Mouse (Mus musculus): ENCODE data around the gene Ccser2. TPM values are rescaled to one million over a fixed set of nuclear protein-coding genes. Genes with fewer than 3 reads are reported as not detected.

Gene Ccser2
- total and polyA plus RNA-seq, 2 experiments from 2014 or later: 98.3 to 101 TPM

DNA sequence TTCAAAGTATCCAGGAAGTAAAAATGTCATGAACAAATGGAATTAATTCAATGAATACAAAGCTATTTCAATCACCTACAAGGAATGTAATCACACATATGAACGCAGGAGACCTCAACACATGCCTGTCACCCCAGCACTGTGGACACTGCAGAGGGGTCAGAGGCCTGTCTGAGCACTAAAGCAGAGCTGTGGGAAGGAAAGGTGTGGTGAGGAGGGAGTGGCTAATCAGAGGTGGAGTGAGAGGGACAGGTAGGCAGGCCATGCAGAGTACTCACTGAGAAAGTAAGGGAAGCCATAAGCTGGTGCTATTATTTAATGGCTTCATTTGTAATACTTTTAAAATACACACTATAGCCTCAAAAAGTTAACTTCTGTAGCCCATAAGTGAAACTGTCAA, 64.4 kb downstream of the Ccser2 start:
- Histone ChIP-seq H3K4me1 (ENCODE audit: insufficient read depth) (no peaks in the 10 kb centered on the region), H3K9ac (no peak overlapping the region), H3K36me3 (ENCODE audit: insufficient read depth) (peaks cover 8% of the 10 kb centered on the region), H3K9me3 (ENCODE audit: low read length) (no peaks in the 10 kb centered on the region), H3K27me3 (ENCODE audit: insufficient read depth, low read length) (no peaks in the 10 kb centered on the region), H3K4me2 (ENCODE audit: low read depth) (no peak overlapping the region), H3K4me3 (ENCODE audit: low read depth, low read length) (no peak overlapping the region), H3K27ac (ENCODE audit: low read depth, low read length) (no peak overlapping the region)
- no peak for TF ChIP-seq CTCF (IDR thresholded peaks at IDR 0.05; ENCODE audit: low read depth)
- WGBS: 83% methylated on average over 1 of the region's 1 CpGs
- no peak for ATAC-seq
- no peak for DNase-seq

DNA sequence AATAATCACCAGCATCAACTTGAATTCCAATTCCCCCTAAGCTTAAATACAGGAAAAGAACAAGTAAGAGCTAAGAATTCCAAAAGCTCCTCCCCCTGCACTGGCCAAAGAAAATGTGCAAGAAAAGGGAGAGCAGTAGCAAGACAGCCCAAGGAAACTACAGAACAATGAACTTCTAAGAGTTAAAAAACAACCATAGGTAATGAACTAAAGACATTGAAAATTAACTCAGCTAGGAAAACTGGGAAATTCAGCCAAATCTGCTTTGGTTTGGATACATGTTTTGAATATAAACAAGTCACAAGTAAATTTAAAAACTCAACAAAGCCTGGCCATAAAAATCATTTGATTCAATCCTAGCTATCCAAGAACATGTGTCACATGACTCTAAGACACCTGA, 67.7 kb downstream of the Ccser2 start:
- no peak overlapping the region for H3K4me2 ChIP-seq (ENCODE audit: low read depth)
- no peak overlapping the region for H3K9ac ChIP-seq
- peaks cover 12% of the 10 kb centered on the region for H3K36me3 ChIP-seq (ENCODE audit: insufficient read depth)
- no peak overlapping the region for H3K4me3 ChIP-seq (ENCODE audit: low read depth, low read length)
- no peaks in the 10 kb centered on the region for H3K4me1 ChIP-seq (ENCODE audit: insufficient read depth)
- no peaks in the 10 kb centered on the region for H3K9me3 ChIP-seq (ENCODE audit: low read length)
- H3K27me3 ChIP-seq (ENCODE audit: insufficient read depth, low read length): no peaks in the 10 kb centered on the region
- ATAC-seq (no peak), DNase-seq (no peak)
- no peak for TF ChIP-seq CTCF (IDR thresholded peaks at IDR 0.05; ENCODE audit: low read depth)
- no peak overlapping the region for H3K27ac ChIP-seq (ENCODE audit: low read depth, low read length)

DNA sequence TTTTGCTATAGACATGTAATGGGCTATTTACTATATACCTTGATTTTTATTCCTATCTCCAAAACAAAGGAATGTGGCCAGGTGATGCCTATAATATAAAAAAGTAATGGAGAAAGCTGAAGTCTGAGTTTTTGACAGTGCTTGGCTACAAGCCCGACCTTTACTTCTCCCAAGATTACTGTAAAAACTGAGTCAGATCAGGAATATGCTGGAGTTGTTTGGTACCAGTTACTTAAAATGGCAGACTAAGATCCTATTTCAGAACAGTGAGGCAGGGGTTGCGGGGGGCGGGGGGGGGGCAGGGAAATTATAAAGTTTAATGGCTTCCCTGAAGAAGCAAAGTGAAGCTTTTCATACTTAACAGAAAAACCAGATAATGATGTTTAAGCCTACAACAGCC, 73.9 kb downstream of the Ccser2 start:
- DNase-seq (no peak), ATAC-seq (no peak)
- TF ChIP-seq CTCF (IDR thresholded peaks at IDR 0.05; ENCODE audit: low read depth): no peak
- no peak overlapping the region for H3K4me3 ChIP-seq (ENCODE audit: low read depth, low read length)
- peaks cover 16% of the 10 kb centered on the region for H3K36me3 ChIP-seq (ENCODE audit: insufficient read depth)
- H3K9me3 ChIP-seq (ENCODE audit: low read length): no peaks in the 10 kb centered on the region
- H3K27ac ChIP-seq (ENCODE audit: low read depth, low read length): no peak overlapping the region
- H3K4me1 ChIP-seq (ENCODE audit: insufficient read depth): no peaks in the 10 kb centered on the region
- H3K9ac ChIP-seq: no peak overlapping the region
- no peaks in the 10 kb centered on the region for H3K27me3 ChIP-seq (ENCODE audit: insufficient read depth, low read length)
- no peak overlapping the region for H3K4me2 ChIP-seq (ENCODE audit: low read depth)
- WGBS: 88% methylated on average over 3 of the region's 3 CpGs

DNA sequence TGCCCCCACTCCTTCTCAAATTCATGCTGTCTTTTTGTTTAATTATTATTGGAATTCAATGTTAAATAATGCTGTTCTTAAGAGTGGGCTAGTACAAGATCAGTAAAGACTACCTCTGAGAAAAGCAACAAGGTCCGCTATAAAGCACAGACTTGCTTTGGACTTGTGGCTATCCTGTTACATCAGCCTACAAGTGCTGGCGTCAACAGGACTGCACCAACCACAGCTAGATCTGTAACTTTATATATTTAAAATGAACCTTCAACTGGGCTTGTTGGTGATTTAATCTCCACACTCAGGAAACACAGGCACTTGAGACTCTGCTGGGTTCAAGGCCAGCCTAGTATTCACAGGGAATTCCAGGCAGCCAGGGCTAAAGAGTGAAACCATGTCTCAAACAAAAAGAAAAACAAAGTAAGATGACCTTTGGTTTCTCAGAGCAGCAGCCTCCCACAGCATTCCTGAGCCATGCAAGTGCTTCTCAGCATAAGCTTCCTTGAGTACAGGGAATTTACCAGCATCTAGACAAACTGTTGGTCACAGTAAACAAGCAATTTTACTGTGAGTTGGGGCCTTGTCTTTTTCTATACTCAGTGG, 75.7 kb downstream of the Ccser2 start:
- Histone ChIP-seq H3K4me1 (ENCODE audit: insufficient read depth) (no peaks in the 10 kb centered on the region), H3K27ac (ENCODE audit: low read depth, low read length) (no peak overlapping the region), H3K9ac (no peak overlapping the region), H3K4me3 (ENCODE audit: low read depth, low read length) (no peak overlapping the region), H3K4me2 (ENCODE audit: low read depth) (no peak overlapping the region), H3K27me3 (ENCODE audit: insufficient read depth, low read length) (no peaks in the 10 kb centered on the region), H3K36me3 (ENCODE audit: insufficient read depth) (peaks cover 9% of the 10 kb centered on the region), H3K9me3 (ENCODE audit: low read length) (no peaks in the 10 kb centered on the region)
- TF ChIP-seq CTCF (IDR thresholded peaks at IDR 0.05; ENCODE audit: low read depth): no peak
- no peak for DNase-seq
- 80% methylated on average over 2 of the region's 2 CpGs for WGBS
- ATAC-seq: no peak

DNA sequence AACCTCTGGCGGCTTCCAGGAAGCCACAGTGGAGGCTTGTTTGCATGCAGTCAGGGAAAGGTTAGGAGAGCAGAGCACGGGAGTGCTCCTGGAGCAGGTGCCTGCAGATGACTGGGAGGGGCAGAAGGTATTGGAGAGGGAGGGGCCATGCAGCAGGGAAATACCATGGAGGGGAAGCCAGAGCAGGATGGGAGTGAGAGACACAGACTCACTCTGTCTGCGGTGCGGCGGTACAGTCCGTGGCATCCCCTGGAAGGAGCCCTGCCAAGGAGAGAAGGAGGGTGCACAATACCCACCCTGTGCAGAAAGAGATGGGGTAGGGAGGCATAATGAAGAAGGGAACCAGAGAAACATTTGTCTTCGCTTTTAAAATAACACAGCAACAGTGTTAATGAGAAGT, 78.4 kb downstream of the Ccser2 start:
- Histone ChIP-seq H3K4me2 (ENCODE audit: low read depth) (no peak overlapping the region), H3K27ac (ENCODE audit: low read depth, low read length) (no peak overlapping the region), H3K4me1 (ENCODE audit: insufficient read depth) (no peaks in the 10 kb centered on the region), H3K9ac (no peak overlapping the region), H3K36me3 (ENCODE audit: insufficient read depth) (peaks cover 4% of the 10 kb centered on the region; the same call in 1 of the 2 replicates), H3K4me3 (ENCODE audit: low read depth, low read length) (no peak overlapping the region), H3K27me3 (ENCODE audit: insufficient read depth, low read length) (no peaks in the 10 kb centered on the region), H3K9me3 (ENCODE audit: low read length) (no peaks in the 10 kb centered on the region)
- ATAC-seq (peak; percentile 60; the same call in 1 of the 2 replicates), DNase-seq (no peak)
- 70% methylated on average over 7 of the region's 7 CpGs for WGBS
- TF ChIP-seq CTCF (IDR thresholded peaks at IDR 0.05; ENCODE audit: low read depth): no peak

DNA sequence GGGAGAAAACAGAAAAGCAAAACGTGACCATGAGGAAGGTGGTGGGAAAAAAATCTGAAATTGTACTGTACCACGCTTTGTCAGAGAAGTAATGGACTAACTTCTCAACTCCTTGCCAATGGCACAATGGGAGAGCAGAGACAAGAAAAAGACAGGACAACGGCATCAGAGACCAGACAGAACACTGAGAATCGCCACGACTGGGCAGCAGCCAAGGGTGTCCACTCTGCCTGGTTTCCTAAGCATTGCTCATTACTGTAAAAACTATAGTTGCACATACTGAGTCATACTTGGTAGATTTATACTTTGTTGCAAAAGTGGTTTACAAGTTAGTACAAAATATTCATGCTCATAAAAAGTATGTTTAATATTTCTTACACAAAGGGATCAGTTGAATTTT, 82.9 kb downstream of the Ccser2 start:
- ATAC-seq: no peak
- no peak for TF ChIP-seq CTCF (IDR thresholded peaks at IDR 0.05; ENCODE audit: low read depth)
- Histone ChIP-seq H3K9me3 (ENCODE audit: low read length) (no peaks in the 10 kb centered on the region), H3K4me3 (ENCODE audit: low read depth, low read length) (no peak overlapping the region), H3K27me3 (ENCODE audit: insufficient read depth, low read length) (no peaks in the 10 kb centered on the region), H3K4me2 (ENCODE audit: low read depth) (no peak overlapping the region), H3K9ac (no peak overlapping the region), H3K4me1 (ENCODE audit: insufficient read depth) (no peaks in the 10 kb centered on the region), H3K27ac (ENCODE audit: low read depth, low read length) (no peak overlapping the region), H3K36me3 (ENCODE audit: insufficient read depth) (peaks cover 8% of the 10 kb centered on the region)
- no peak for DNase-seq
- WGBS: 80% methylated on average over 5 of the region's 5 CpGs

DNA sequence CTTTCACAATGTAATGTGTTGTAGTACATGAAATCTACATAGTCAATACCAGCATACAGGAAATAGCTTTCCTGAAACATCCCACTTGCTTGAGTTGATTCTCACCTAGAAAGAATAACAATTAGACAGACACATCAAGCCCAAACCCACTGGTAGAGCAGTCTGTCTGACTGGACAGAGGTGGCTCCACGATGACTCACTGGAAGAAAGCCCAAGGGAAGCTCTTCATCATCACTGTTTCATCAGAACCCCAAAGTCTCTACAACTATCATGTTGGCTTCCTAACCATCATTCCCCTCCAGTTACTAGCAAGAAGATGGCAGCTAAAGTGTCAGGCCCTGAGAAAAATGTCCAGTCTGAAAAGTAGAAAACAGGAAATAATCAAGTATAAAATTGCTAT, 83.5 kb downstream of the Ccser2 start:
- Histone ChIP-seq H3K9me3 (ENCODE audit: low read length) (no peaks in the 10 kb centered on the region), H3K4me1 (ENCODE audit: insufficient read depth) (no peaks in the 10 kb centered on the region), H3K4me3 (ENCODE audit: low read depth, low read length) (no peak overlapping the region), H3K4me2 (ENCODE audit: low read depth) (no peak overlapping the region), H3K36me3 (ENCODE audit: insufficient read depth) (peaks cover 6% of the 10 kb centered on the region), H3K9ac (no peak overlapping the region), H3K27ac (ENCODE audit: low read depth, low read length) (no peak overlapping the region), H3K27me3 (ENCODE audit: insufficient read depth, low read length) (no peaks in the 10 kb centered on the region)
- ATAC-seq (no peak), DNase-seq (no peak)
- TF ChIP-seq CTCF (IDR thresholded peaks at IDR 0.05; ENCODE audit: low read depth): no peak
- 92% methylated on average over 1 of the region's 1 CpGs for WGBS

Measured in forebrain, postnatal 0 days (tissue).